Mouse (Mus musculus): ENCODE data around the gene Gm47959. TPM values are rescaled to one million over a fixed set of nuclear protein-coding genes. Genes with fewer than 3 reads are reported as not detected.
A peak's percentile ranks its signal among the peaks of the same experiment; 100 is the strongest.

Gene Gm47959
- polyA plus RNA-seq, 1 experiment: not detected

- H3K79me2 ChIP-seq (ENCODE audit: control insufficient read depth, insufficient read depth): no peaks in the 10 kb centered on the region
- H3K4me3 ChIP-seq (ENCODE audit: insufficient read depth, poor library complexity, severe bottlenecking): no peak overlapping the region
- TF ChIP-seq MYOG (IDR thresholded peaks at IDR 0.05; ENCODE audit: control insufficient read depth, extremely low read depth, insufficient read length) (no peak), MAX (IDR thresholded peaks at IDR 0.05) (no peak), FOSL1 (IDR thresholded peaks at IDR 0.05; ENCODE audit: insufficient read depth, low read length, poor library complexity, severe bottlenecking) (no peak), MYOD1 (IDR thresholded peaks at IDR 0.05; ENCODE audit: control insufficient read depth, insufficient read length, low read depth) (no peak), CTCF (IDR thresholded peaks at IDR 0.05; ENCODE audit: control insufficient read depth, insufficient read depth, insufficient read length) (no peak), CEBPB (IDR thresholded peaks at IDR 0.05; ENCODE audit: low read depth) (no peak), USF1 (IDR thresholded peaks at IDR 0.05; ENCODE audit: low read depth) (no peak)
- no peaks in the 10 kb centered on the region for H3K36me3 ChIP-seq (ENCODE audit: control insufficient read depth, insufficient read depth)
- H3K27me3 ChIP-seq (ENCODE audit: control insufficient read depth, insufficient read depth, insufficient read length): peaks cover 13% of the 10 kb centered on the region
- H3ac ChIP-seq (ENCODE audit: control insufficient read depth, insufficient read length, low read depth): no peak overlapping the region
- no peaks in the 10 kb centered on the region for H3K79me3 ChIP-seq (ENCODE audit: low read depth)
Observed at GRCm38 (mm10) chr1:82991062-82991461, 9.3 kb upstream of the Gm47959 start.

- H3ac ChIP-seq (ENCODE audit: control insufficient read depth, insufficient read length, low read depth): no peak overlapping the region
- peaks cover 13% of the 10 kb centered on the region for H3K27me3 ChIP-seq (ENCODE audit: control insufficient read depth, insufficient read depth, insufficient read length)
- TF ChIP-seq USF1 (IDR thresholded peaks at IDR 0.05; ENCODE audit: low read depth) (no peak), FOSL1 (IDR thresholded peaks at IDR 0.05; ENCODE audit: insufficient read depth, low read length, poor library complexity, severe bottlenecking) (no peak), MYOD1 (IDR thresholded peaks at IDR 0.05; ENCODE audit: control insufficient read depth, insufficient read length, low read depth) (no peak), MAX (IDR thresholded peaks at IDR 0.05) (no peak), CEBPB (IDR thresholded peaks at IDR 0.05; ENCODE audit: low read depth) (no peak), CTCF (IDR thresholded peaks at IDR 0.05; ENCODE audit: control insufficient read depth, insufficient read depth, insufficient read length) (no peak), MYOG (IDR thresholded peaks at IDR 0.05; ENCODE audit: control insufficient read depth, extremely low read depth, insufficient read length) (no peak)
- no peaks in the 10 kb centered on the region for H3K79me3 ChIP-seq (ENCODE audit: low read depth)
- no peaks in the 10 kb centered on the region for H3K79me2 ChIP-seq (ENCODE audit: control insufficient read depth, insufficient read depth)
- no peaks in the 10 kb centered on the region for H3K36me3 ChIP-seq (ENCODE audit: control insufficient read depth, insufficient read depth)
- no peak overlapping the region for H3K4me3 ChIP-seq (ENCODE audit: insufficient read depth, poor library complexity, severe bottlenecking)
Observed at GRCm38 (mm10) chr1:82991596-82991995, 8.8 kb upstream of the Gm47959 start.

GRCm38 (mm10) chr1:82992093-82992492, 8.3 kb upstream of the Gm47959 start:
- H3K36me3 ChIP-seq (ENCODE audit: control insufficient read depth, insufficient read depth): no peaks in the 10 kb centered on the region
- H3K79me3 ChIP-seq (ENCODE audit: low read depth): no peaks in the 10 kb centered on the region
- no peaks in the 10 kb centered on the region for H3K79me2 ChIP-seq (ENCODE audit: control insufficient read depth, insufficient read depth)
- H3K4me3 ChIP-seq (ENCODE audit: insufficient read depth, poor library complexity, severe bottlenecking): no peak overlapping the region
- no peak for TF ChIP-seq CTCF (IDR thresholded peaks at IDR 0.05; ENCODE audit: control insufficient read depth, insufficient read depth, insufficient read length)
- no peak for TF ChIP-seq MYOG (IDR thresholded peaks at IDR 0.05; ENCODE audit: control insufficient read depth, extremely low read depth, insufficient read length)
- no peak for TF ChIP-seq MAX (IDR thresholded peaks at IDR 0.05)
- no peak for TF ChIP-seq USF1 (IDR thresholded peaks at IDR 0.05; ENCODE audit: low read depth)
- no peak for TF ChIP-seq CEBPB (IDR thresholded peaks at IDR 0.05; ENCODE audit: low read depth)
- no peak for TF ChIP-seq FOSL1 (IDR thresholded peaks at IDR 0.05; ENCODE audit: insufficient read depth, low read length, poor library complexity, severe bottlenecking)
- no peak for TF ChIP-seq MYOD1 (IDR thresholded peaks at IDR 0.05; ENCODE audit: control insufficient read depth, insufficient read length, low read depth)
- H3K27me3 ChIP-seq (ENCODE audit: control insufficient read depth, insufficient read depth, insufficient read length): peaks cover 13% of the 10 kb centered on the region
- H3ac ChIP-seq (ENCODE audit: control insufficient read depth, insufficient read length, low read depth): no peak overlapping the region

GRCm38 (mm10) chr1:82993947-82994346, 6.4 kb upstream of the Gm47959 start:
- Histone ChIP-seq H3K79me3 (ENCODE audit: low read depth) (no peaks in the 10 kb centered on the region), H3K27me3 (ENCODE audit: control insufficient read depth, insufficient read depth, insufficient read length) (peaks cover 13% of the 10 kb centered on the region), H3ac (ENCODE audit: control insufficient read depth, insufficient read length, low read depth) (no peak overlapping the region), H3K79me2 (ENCODE audit: control insufficient read depth, insufficient read depth) (no peaks in the 10 kb centered on the region), H3K36me3 (ENCODE audit: control insufficient read depth, insufficient read depth) (no peaks in the 10 kb centered on the region), H3K4me3 (ENCODE audit: insufficient read depth, poor library complexity, severe bottlenecking) (no peak overlapping the region)
- TF ChIP-seq MYOD1 (IDR thresholded peaks at IDR 0.05; ENCODE audit: control insufficient read depth, insufficient read length, low read depth): no peak
- no peak for TF ChIP-seq CTCF (IDR thresholded peaks at IDR 0.05; ENCODE audit: control insufficient read depth, insufficient read depth, insufficient read length)
- no peak for TF ChIP-seq MAX (IDR thresholded peaks at IDR 0.05)
- no peak for TF ChIP-seq FOSL1 (IDR thresholded peaks at IDR 0.05; ENCODE audit: insufficient read depth, low read length, poor library complexity, severe bottlenecking)

GRCm38 (mm10) chr1:83006218-83007179, 6.2 kb downstream of the Gm47959 start:
- Histone ChIP-seq H3ac (ENCODE audit: control insufficient read depth, insufficient read length, low read depth) (no peak overlapping the region), H3K4me3 (ENCODE audit: insufficient read depth, poor library complexity, severe bottlenecking) (no peak overlapping the region), H3K36me3 (ENCODE audit: control insufficient read depth, insufficient read depth) (no peaks in the 10 kb centered on the region), H3K79me2 (ENCODE audit: control insufficient read depth, insufficient read depth) (no peaks in the 10 kb centered on the region), H3K27me3 (ENCODE audit: control insufficient read depth, insufficient read depth, insufficient read length) (peaks cover 37% of the 10 kb centered on the region), H3K79me3 (ENCODE audit: low read depth) (no peaks in the 10 kb centered on the region)
- TF ChIP-seq MYOG (IDR thresholded peaks at IDR 0.05; ENCODE audit: control insufficient read depth, extremely low read depth, insufficient read length) (no peak), MAX (IDR thresholded peaks at IDR 0.05) (no peak), CEBPB (IDR thresholded peaks at IDR 0.05; ENCODE audit: low read depth) (no peak), CTCF (IDR thresholded peaks at IDR 0.05; ENCODE audit: control insufficient read depth, insufficient read depth, insufficient read length) (no peak), FOSL1 (IDR thresholded peaks at IDR 0.05; ENCODE audit: insufficient read depth, low read length, poor library complexity, severe bottlenecking) (no peak), USF1 (IDR thresholded peaks at IDR 0.05; ENCODE audit: low read depth) (peak; percentile 11)

All from C2C12 (cell line).